ENCODE assay signal across 19 mouse cellular contexts in the genomic region with DNA sequence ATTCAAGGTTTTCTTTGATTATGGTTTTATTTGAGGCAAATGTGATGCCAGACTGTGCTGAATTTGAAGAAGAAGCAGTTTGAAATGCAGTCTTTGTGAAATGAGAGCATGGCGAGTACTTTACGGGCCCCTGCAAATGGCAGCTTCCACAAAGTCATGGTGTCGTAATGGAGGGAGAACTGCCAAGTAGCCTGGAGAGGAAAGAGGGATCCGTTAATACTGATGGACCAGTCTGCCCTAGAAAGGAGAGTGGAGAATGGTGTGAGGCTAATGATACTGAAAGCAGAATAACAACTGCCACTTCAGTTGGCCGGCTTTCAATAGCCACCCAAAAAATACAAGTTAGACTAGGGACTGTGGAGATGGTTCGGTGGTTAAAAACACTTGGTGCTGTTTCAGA.
DNase-seq lines count a peak whose midpoint lies in the region; ATAC-seq lines count a peak whose summit lies in the region.
"Had no signal": no experiment of that assay in that cellular context is flagged by ENCODE, and none has a peak within 500 bp of the region (broad histone marks: within the 10 kb centered on the region; RNA-seq: fewer than 3 reads in every experiment).

No protein-coding gene starts in this region.

- ATAC-seq in megakaryocyte progenitor cell, adult 5-6 weeks (replicated peaks; ENCODE audit: poor library complexity) = no peak
- ATAC-seq: hindbrain, embryonic 16.5 days; intestine, embryonic 16.5 days; liver, embryonic 12.5 days had no signal

- peak; percentile 5 for DNase-seq in cerebellum, adult 9-10 months
- no peak for DNase-seq in cerebellum, adult 18-20 months
- DNase-seq in layer of hippocampus, adult 18-20 months (ENCODE audit: low spot score in 2 of 2) = peak; percentile 1 to 31
- DNase-seq in layer of hippocampus, adult 11-12 months (ENCODE audit: low spot score) = no peak
- DNase-seq in lung, postnatal 14 days = peak; percentile 11
- DNase-seq in lung, postnatal 25 days (ENCODE audit: low spot score) = no peak
- peak; percentile 4 for DNase-seq in layer of hippocampus, adult 9-11 months
- DNase-seq: adrenal gland, adult 2 months; cerebellum, postnatal 36 days; gastrocnemius, postnatal 25 days; heart, adult 2 months; heart, postnatal 36 days; kidney, postnatal 4 days; lung, embryonic 14.5 days; thymus, adult 2 months had no signal

Comparison
In these comparisons a context has a peak if more than half of its experiments do, and no peak if none do; other contexts are left out.
1. DNase-seq: peak in cerebellum, adult 9-10 months (single experiment), layer of hippocampus, adult 18-20 months (2 of 2), lung, postnatal 14 days (single experiment) and layer of hippocampus, adult 9-11 months (single experiment); none in cerebellum, adult 18-20 months (0 of 2), layer of hippocampus, adult 11-12 months (single experiment) and lung, postnatal 25 days (single experiment).